In genomic region chr11:57983480-57984342, GRCm38 (mm10) we compare ENCODE assay signal across 8 mouse cellular contexts. TPM values are rescaled to one million over a fixed set of nuclear protein-coding genes. Genes with fewer than 3 reads are reported as not detected.
DNase-seq lines count a peak whose midpoint lies in the region; ATAC-seq and TF ChIP-seq lines count a peak whose summit lies in the region.

No protein-coding gene starts in this region.

- TF ChIP-seq CTCF in ES-Bruce4 (IDR thresholded peaks at IDR 0.05; ENCODE audit: low read depth, low read length): peak; percentile 3
- TF ChIP-seq CTCF in lung, embryonic 14.5 days (IDR thresholded peaks at IDR 0.05; ENCODE audit: low read depth): no peak
- no peak for TF ChIP-seq CTCF in cerebellum, adult 2 months (IDR thresholded peaks at IDR 0.05; ENCODE audit: borderline replicate concordance, insufficient read depth, low read depth, low read length)

- H3K4me3 ChIP-seq in ES-Bruce4 (ENCODE audit: low read depth, low read length): no peak overlapping the region
- no peak overlapping the region for H3K4me3 ChIP-seq in lung, embryonic 14.5 days (ENCODE audit: low read depth, low read length)
- no peak overlapping the region for H3K4me3 ChIP-seq in hindbrain, embryonic 16.5 days (ENCODE audit: low read length)
- H3K4me3 ChIP-seq in midbrain, embryonic 14.5 days (replicated peaks; ENCODE audit: low read depth, low read length): no peak overlapping the region
- no peak overlapping the region for H3K4me3 ChIP-seq in cerebellum, adult 2 months (replicated peaks; ENCODE audit: insufficient read depth, low read depth, low read length)

- ATAC-seq in lung, embryonic 14.5 days (ENCODE audit: insufficient read depth): peak; percentile 87
- ATAC-seq in hindbrain, embryonic 16.5 days: no peak
- no peak for ATAC-seq in midbrain, embryonic 14.5 days (ENCODE audit: low FRiP score, low TSS enrichment)

- peaks cover 7% of the 10 kb centered on the region for H3K4me1 ChIP-seq in ES-Bruce4 (ENCODE audit: control insufficient read depth, insufficient read depth, low read length)
- peaks cover 5% of the 10 kb centered on the region; the same call in 1 of the 2 replicates for H3K4me1 ChIP-seq in lung, embryonic 14.5 days (ENCODE audit: insufficient read depth)
- H3K4me1 ChIP-seq in hindbrain, embryonic 16.5 days (ENCODE audit: control insufficient read depth, insufficient read depth, low read depth, low read length): no peaks in the 10 kb centered on the region
- H3K4me1 ChIP-seq in midbrain, embryonic 14.5 days (ENCODE audit: control insufficient read depth, insufficient read depth, low read length): no peaks in the 10 kb centered on the region
- no peaks in the 10 kb centered on the region for H3K4me1 ChIP-seq in cerebellum, adult 2 months (ENCODE audit: control insufficient read depth, insufficient read depth, low read length)

- peak overlapping the region; percentile 93 for H3K27ac ChIP-seq in ES-Bruce4 (ENCODE audit: insufficient read depth, low read length)
- H3K27ac ChIP-seq in lung, embryonic 14.5 days (ENCODE audit: low read depth): peak overlapping the region; percentile 71; the same call in 1 of the 2 replicates
- no peak overlapping the region for H3K27ac ChIP-seq in hindbrain, embryonic 16.5 days (ENCODE audit: low read depth, low read length)
- no peak overlapping the region for H3K27ac ChIP-seq in midbrain, embryonic 14.5 days (replicated peaks; ENCODE audit: low read depth, low read length)
- H3K27ac ChIP-seq in cerebellum, adult 2 months (ENCODE audit: insufficient read depth, low read length): no peak overlapping the region

- peak; percentile 69 for DNase-seq in c-Kit-positive CD71-positive TER-119-positive erythroid progenitor cells, embryonic 14.5 days (ENCODE audit: low spot score)
- peak; percentile 48 to 60 for DNase-seq in kidney, adult 8-10 months
- peak; percentile 83 for DNase-seq in lung, embryonic 14.5 days
- no peak for DNase-seq in midbrain, embryonic 14.5 days
- DNase-seq in cerebellum, adult 2 months: no peak
- DNase-seq in right cerebral cortex, postnatal 36 days (ENCODE audit: low spot score in 2 of 2): no peak

- H3K9me3 ChIP-seq in ES-Bruce4 (replicated peaks; ENCODE audit: control insufficient read depth, insufficient read depth, low read length, poor library complexity, severe bottlenecking): no peaks in the 10 kb centered on the region
- no peaks in the 10 kb centered on the region for H3K9me3 ChIP-seq in lung, embryonic 14.5 days (ENCODE audit: low read depth, low read length)
- H3K9me3 ChIP-seq in hindbrain, embryonic 16.5 days (ENCODE audit: control insufficient read depth, low read length): no peaks in the 10 kb centered on the region
- no peaks in the 10 kb centered on the region for H3K9me3 ChIP-seq in midbrain, embryonic 14.5 days (ENCODE audit: control insufficient read depth, low read length)

- TF ChIP-seq POLR2A in ES-Bruce4 (IDR thresholded peaks at IDR 0.05; ENCODE audit: insufficient read depth, low read length): no peak
- no peak for TF ChIP-seq POLR2A in cerebellum, adult 2 months (IDR thresholded peaks at IDR 0.05; ENCODE audit: borderline replicate concordance, insufficient read depth, low read length)

- no peaks in the 10 kb centered on the region for H3K36me3 ChIP-seq in ES-Bruce4 (ENCODE audit: control insufficient read depth, insufficient read depth, low read length, poor library complexity, severe bottlenecking)
- H3K36me3 ChIP-seq in lung, embryonic 14.5 days (ENCODE audit: insufficient read depth): no peaks in the 10 kb centered on the region
- H3K36me3 ChIP-seq in hindbrain, embryonic 16.5 days (ENCODE audit: control insufficient read depth, insufficient read depth, low read length): no peaks in the 10 kb centered on the region
- no peaks in the 10 kb centered on the region for H3K36me3 ChIP-seq in midbrain, embryonic 14.5 days (ENCODE audit: control insufficient read depth, insufficient read depth, low read length)

- peak overlapping the region; percentile 6; the same call in 1 of the 2 replicates for H3K9ac ChIP-seq in ES-Bruce4 (ENCODE audit: low read depth, poor library complexity, severe bottlenecking)
- H3K9ac ChIP-seq in lung, embryonic 14.5 days: no peak overlapping the region
- H3K9ac ChIP-seq in hindbrain, embryonic 16.5 days (ENCODE audit: low read depth, low read length): no peak overlapping the region
- H3K9ac ChIP-seq in midbrain, embryonic 14.5 days (replicated peaks; ENCODE audit: low read length): no peak overlapping the region

- no peaks in the 10 kb centered on the region for H3K27me3 ChIP-seq in ES-Bruce4 (ENCODE audit: control insufficient read depth, insufficient read depth, low read length, poor library complexity, severe bottlenecking)
- no peaks in the 10 kb centered on the region for H3K27me3 ChIP-seq in lung, embryonic 14.5 days (ENCODE audit: insufficient read depth, low read length)
- no peaks in the 10 kb centered on the region for H3K27me3 ChIP-seq in hindbrain, embryonic 16.5 days (replicated peaks; ENCODE audit: control insufficient read depth, insufficient read depth, low read length)
- no peaks in the 10 kb centered on the region for H3K27me3 ChIP-seq in midbrain, embryonic 14.5 days (ENCODE audit: control insufficient read depth, insufficient read depth, low read length)
- no peaks in the 10 kb centered on the region; the same call in 1 of the 2 replicates for H3K27me3 ChIP-seq in cerebellum, adult 2 months (ENCODE audit: control insufficient read depth, insufficient read depth, low read length)

- TF ChIP-seq EP300 in ES-Bruce4 (IDR thresholded peaks at IDR 0.05; ENCODE audit: insufficient read depth, low read depth, low read length): no peak

- whole genome bisulfite sequencing in lung, embryonic 14.5 days: 19% methylated on average over 16 of the region's 16 CpGs
- WGBS in hindbrain, embryonic 16.5 days: 58% methylated on average over 16 of the region's 16 CpGs
- 54% methylated on average over 16 of the region's 16 CpGs for WGBS in midbrain, embryonic 14.5 days
- WGBS in cerebellum, adult 2 months: 61% methylated on average over 16 of the region's 16 CpGs

- no peak overlapping the region for H3K4me2 ChIP-seq in lung, embryonic 14.5 days
- H3K4me2 ChIP-seq in hindbrain, embryonic 16.5 days (ENCODE audit: low read length): no peak overlapping the region
- no peak overlapping the region for H3K4me2 ChIP-seq in midbrain, embryonic 14.5 days (ENCODE audit: low read length)

RNA-seq across cellular contexts. Expression of gene Larp1, which starts 25.2 kb away (rescaled TPM):
- 164 and 167 TPM in 2 replicates for polyA plus RNA-seq in ES-Bruce4 (2011; ENCODE audit: insufficient read depth, insufficient read length, low read depth, missing spikeins)
- 24.7 and 26.9 TPM in 2 replicates for polyA plus RNA-seq in lung, embryonic 14.5 days (2014; fragmentation: Nextera tagmentation; extraction: Ambion mirVana)
- polyA plus RNA-seq in hindbrain, embryonic 16.5 days (2015; fragmentation: Nextera tagmentation; extraction: Ambion mirVana): 17.3 and 18.0 TPM in 2 replicates
- 19.1 and 19.6 TPM in 2 replicates for polyA plus RNA-seq in midbrain, embryonic 14.5 days (2014; fragmentation: Nextera tagmentation; extraction: Ambion mirVana)
- 52.0 and 54.5 TPM in 2 replicates for polyA plus RNA-seq in cerebellum, adult 2 months (2012; rRNA removed)

Comparison
In these comparisons a context has a peak if more than half of its experiments do, and no peak if none do; other contexts are left out.
1. H3K27ac ChIP-seq: peak in ES-Bruce4 (single experiment) and lung, embryonic 14.5 days (single experiment); none in hindbrain, embryonic 16.5 days (single experiment), midbrain, embryonic 14.5 days (single experiment) and cerebellum, adult 2 months (single experiment).
2. DNase-seq: peak in c-Kit-positive CD71-positive TER-119-positive erythroid progenitor cells, embryonic 14.5 days (single experiment), kidney, adult 8-10 months (2 of 2) and lung, embryonic 14.5 days (single experiment); none in midbrain, embryonic 14.5 days (single experiment), cerebellum, adult 2 months (0 of 2) and right cerebral cortex, postnatal 36 days (0 of 2).